In genomic region chr6:136804705-136805408, GRCm38 (mm10) we compare ENCODE assay signal across 8 mouse cellular contexts. TPM values are rescaled to one million over a fixed set of nuclear protein-coding genes. Genes with fewer than 3 reads are reported as not detected.
DNase-seq lines count a peak whose midpoint lies in the region; ATAC-seq and TF ChIP-seq lines count a peak whose summit lies in the region.

No protein-coding gene starts in this region.

- no peak for TF ChIP-seq CTCF in cerebellum, adult 2 months (IDR thresholded peaks at IDR 0.05; ENCODE audit: borderline replicate concordance, insufficient read depth, low read depth, low read length)

- H3K27ac ChIP-seq in cerebellum, adult 2 months (ENCODE audit: insufficient read depth, low read length), result no peak overlapping the region; the same call in 1 of the 2 replicates
- H3K27ac ChIP-seq in limb, embryonic 14.5 days (replicated peaks; ENCODE audit: low read depth, low read length), result peak overlapping the region; percentile 100
- H3K27ac ChIP-seq in stomach, embryonic 16.5 days (ENCODE audit: low read length), result peak overlapping the region; percentile 100

- H3K4me1 ChIP-seq in cerebellum, adult 2 months (ENCODE audit: control insufficient read depth, insufficient read depth, low read length), result peaks cover 8% of the 10 kb centered on the region; the same call in 1 of the 2 replicates
- peaks cover 21% of the 10 kb centered on the region for H3K4me1 ChIP-seq in limb, embryonic 14.5 days (ENCODE audit: control insufficient read depth, insufficient read depth, low read length)
- peaks cover 27% of the 10 kb centered on the region for H3K4me1 ChIP-seq in stomach, embryonic 16.5 days (ENCODE audit: control insufficient read depth, insufficient read depth, low read length)

- no peaks in the 10 kb centered on the region for H3K27me3 ChIP-seq in cerebellum, adult 2 months (ENCODE audit: control insufficient read depth, insufficient read depth, low read length)
- H3K27me3 ChIP-seq in limb, embryonic 14.5 days (ENCODE audit: control insufficient read depth, insufficient read depth, low read length), result no peaks in the 10 kb centered on the region
- H3K27me3 ChIP-seq in stomach, embryonic 16.5 days (ENCODE audit: control insufficient read depth, insufficient read depth, low read length), result no peaks in the 10 kb centered on the region

- ATAC-seq in limb, embryonic 14.5 days (ENCODE audit: low FRiP score, low read depth), result no peak
- ATAC-seq in stomach, embryonic 16.5 days (ENCODE audit: insufficient read depth, low FRiP score), result no peak

- no peak for DNase-seq in cerebellum, adult 2 months
- DNase-seq in cerebellum, postnatal 25 days, result no peak
- peak; percentile 33 for DNase-seq in thymus, postnatal 25 days
- no peak for DNase-seq in thymus, postnatal 36 days
- DNase-seq in limb, embryonic 14.5 days (ENCODE audit: low spot score), result no peak
- DNase-seq in kidney, postnatal 14 days, result no peak
- no peak for DNase-seq in ovary, adult 18-20 months (ENCODE audit: low spot score)

- H3K9me3 ChIP-seq in limb, embryonic 14.5 days (ENCODE audit: control insufficient read depth, low read length), result no peaks in the 10 kb centered on the region
- H3K9me3 ChIP-seq in stomach, embryonic 16.5 days (replicated peaks; ENCODE audit: control insufficient read depth, low read length), result no peaks in the 10 kb centered on the region

- H3K4me2 ChIP-seq in limb, embryonic 14.5 days (replicated peaks; ENCODE audit: low read depth, low read length, severe bottlenecking), result peak overlapping the region; percentile 62
- peak overlapping the region; percentile 74 for H3K4me2 ChIP-seq in stomach, embryonic 16.5 days (ENCODE audit: low read depth, low read length)

- 33% methylated on average over 9 of the region's 9 CpGs for WGBS in cerebellum, adult 2 months
- WGBS in limb, embryonic 14.5 days, result 26% methylated on average over 9 of the region's 9 CpGs
- WGBS in stomach, embryonic 16.5 days, result 23% methylated on average over 9 of the region's 9 CpGs

- no peaks in the 10 kb centered on the region for H3K36me3 ChIP-seq in limb, embryonic 14.5 days (ENCODE audit: control insufficient read depth, insufficient read depth, low read length)
- H3K36me3 ChIP-seq in stomach, embryonic 16.5 days (ENCODE audit: control insufficient read depth, insufficient read depth, low read length), result no peaks in the 10 kb centered on the region

- TF ChIP-seq POLR2A in cerebellum, adult 2 months (IDR thresholded peaks at IDR 0.05; ENCODE audit: borderline replicate concordance, insufficient read depth, low read length), result no peak
- no peak for TF ChIP-seq POLR2A in limb, embryonic 14.5 days (IDR thresholded peaks at IDR 0.05; ENCODE audit: borderline replicate concordance, extremely low read depth, insufficient read depth, insufficient read length)

- H3K9ac ChIP-seq in limb, embryonic 14.5 days (ENCODE audit: low read depth, low read length, severe bottlenecking), result no peak overlapping the region; the same call in 1 of the 2 replicates
- H3K9ac ChIP-seq in stomach, embryonic 16.5 days (ENCODE audit: low read length), result peak overlapping the region; percentile 63

- H3K4me3 ChIP-seq in cerebellum, adult 2 months (replicated peaks; ENCODE audit: insufficient read depth, low read depth, low read length), result peak overlapping the region; percentile 16
- peak overlapping the region; percentile 78 for H3K4me3 ChIP-seq in limb, embryonic 14.5 days (replicated peaks; ENCODE audit: low read length)
- H3K4me3 ChIP-seq in stomach, embryonic 16.5 days (replicated peaks; ENCODE audit: low read length), result peak overlapping the region; percentile 76

RNA-seq across cellular contexts. Expression of gene Hist4h4, which starts 0.6 kb away (rescaled TPM):
- 0.62 and 1.0 TPM in 2 replicates for polyA plus RNA-seq in cerebellum, adult 2 months (2012; rRNA removed)
- polyA plus RNA-seq in limb, embryonic 14.5 days (2012; rRNA removed), result 1.2 and 1.6 TPM in 2 replicates
- 1.1 TPM in 2 replicates for polyA plus RNA-seq in limb, embryonic 14.5 days (2014; fragmentation: Nextera tagmentation; extraction: Ambion mirVana)
- polyA plus RNA-seq in stomach, embryonic 16.5 days (2015; fragmentation: Nextera tagmentation; extraction: Ambion mirVana), result 0.83 and 0.89 TPM in 2 replicates

RNA-seq across cellular contexts. Expression of gene H2afj, which starts 3.2 kb away (rescaled TPM):
- polyA plus RNA-seq in cerebellum, adult 2 months (2012; rRNA removed), result 74.1 and 88.9 TPM in 2 replicates
- polyA plus RNA-seq in limb, embryonic 14.5 days (2012; rRNA removed), result 82.9 and 88.8 TPM in 2 replicates
- polyA plus RNA-seq in limb, embryonic 14.5 days (2014; fragmentation: Nextera tagmentation; extraction: Ambion mirVana), result 105 and 114 TPM in 2 replicates
- polyA plus RNA-seq in stomach, embryonic 16.5 days (2015; fragmentation: Nextera tagmentation; extraction: Ambion mirVana), result 180 and 196 TPM in 2 replicates

RNA-seq across cellular contexts. Expression of gene BC049715, which starts 22.6 kb away (rescaled TPM):
- 0.38 and 0.74 TPM in 2 replicates for polyA plus RNA-seq in cerebellum, adult 2 months (2012; rRNA removed)
- 0.73 and 1.7 TPM in 2 replicates for polyA plus RNA-seq in limb, embryonic 14.5 days (2012; rRNA removed)
- 1.3 and 1.9 TPM in 2 replicates for polyA plus RNA-seq in limb, embryonic 14.5 days (2014; fragmentation: Nextera tagmentation; extraction: Ambion mirVana)
- polyA plus RNA-seq in stomach, embryonic 16.5 days (2015; fragmentation: Nextera tagmentation; extraction: Ambion mirVana), result 0.46 and 2.6 TPM in 2 replicates

RNA-seq across cellular contexts. Expression of gene Wbp11, which starts 23.2 kb away (rescaled TPM):
- polyA plus RNA-seq in cerebellum, adult 2 months (2012; rRNA removed), result 57.0 and 68.4 TPM in 2 replicates
- 87.0 and 96.5 TPM in 2 replicates for polyA plus RNA-seq in limb, embryonic 14.5 days (2012; rRNA removed)
- 100 and 110 TPM in 2 replicates for polyA plus RNA-seq in limb, embryonic 14.5 days (2014; fragmentation: Nextera tagmentation; extraction: Ambion mirVana)
- 85.0 and 90.8 TPM in 2 replicates for polyA plus RNA-seq in stomach, embryonic 16.5 days (2015; fragmentation: Nextera tagmentation; extraction: Ambion mirVana)

RNA-seq across cellular contexts. Expression of gene Gucy2c, which starts 23.3 kb away (rescaled TPM):
- polyA plus RNA-seq in cerebellum, adult 2 months (2012; rRNA removed), result 0.10 TPM in 2 replicates
- polyA plus RNA-seq in limb, embryonic 14.5 days (2012; rRNA removed), result 0.05 and 0.10 TPM in 2 replicates
- polyA plus RNA-seq in limb, embryonic 14.5 days (2014; fragmentation: Nextera tagmentation; extraction: Ambion mirVana), result 0.06 and 0.08 TPM in 2 replicates
- polyA plus RNA-seq in stomach, embryonic 16.5 days (2015; fragmentation: Nextera tagmentation; extraction: Ambion mirVana), result 8.5 and 8.7 TPM in 2 replicates

Comparison
In these comparisons a context has a peak if more than half of its experiments do, and no peak if none do; other contexts are left out.
1. H3K4me3 ChIP-seq: peak in every context shown above with its lines; median percentile 78 in limb, embryonic 14.5 days; 76 in stomach, embryonic 16.5 days; 16 in cerebellum, adult 2 months.